Mouse (Mus musculus) lung, postnatal 0 days (tissue): ENCODE results near the gene Ciart. TPM values are rescaled to one million over a fixed set of nuclear protein-coding genes. Genes with fewer than 3 reads are reported as not detected.

Source experiments
- ATAC-seq: fragments of 200-750 bp; cut with Nextera tagmentation; 2 replicates; pipeline ENCODE4 v1.8.0; 2017; ENCODE audit warnings: moderate library complexity
- DNase-seq: peaks from one replicate; pipeline ENCODE4 v3.0.0-alpha.2; 2016; ENCODE audit warnings: low spot score
- H3K27ac ChIP-seq: fragments of 300-500 bp; sonication (generic); 2 replicates; pipeline ENCODE4 v1.5.1; 2014; ENCODE audit warnings: antibody characterized with exemption, mild to moderate bottlenecking, low read length, mixed read lengths
- H3K27me3 ChIP-seq: fragments of 300-500 bp; sonication (generic); replicated peaks from 2 replicates; pipeline ENCODE4 v1.6.1; 2014; ENCODE audit warnings: low read length, mixed read lengths; ENCODE audit not compliant: insufficient read depth
- H3K36me3 ChIP-seq: fragments of 300-500 bp; sonication (generic); 2 replicates; pipeline ENCODE4 v1.6.1; 2014; ENCODE audit warnings: low read length, mixed read lengths; ENCODE audit not compliant: insufficient read depth
- H3K4me1 ChIP-seq: fragments of 300-500 bp; sonication (generic); 2 replicates; pipeline ENCODE4 v1.6.1; 2014; ENCODE audit warnings: antibody characterized with exemption, low read depth, low read length, mixed read lengths; ENCODE audit not compliant: insufficient read depth
- H3K4me2 ChIP-seq: fragments of 300-500 bp; sonication (generic); replicated peaks from 2 replicates; pipeline ENCODE4 v1.6.1; 2014; ENCODE audit warnings: low read depth, mild to moderate bottlenecking, low read length, moderate library complexity, mixed read lengths
- H3K4me3 ChIP-seq: fragments of 300-500 bp; sonication (generic); 2 replicates; pipeline ENCODE4 v1.5.1; 2014; ENCODE audit warnings: low read depth, low read length
- H3K9ac ChIP-seq: fragments of 300-500 bp; sonication (generic); replicated peaks from 2 replicates; pipeline ENCODE4 v1.6.1; 2014; ENCODE audit warnings: low read depth, mild to moderate bottlenecking
- H3K9me3 ChIP-seq: fragments of 300-500 bp; sonication (generic); 2 replicates; pipeline ENCODE4 v1.6.1; 2016; ENCODE audit warnings: low read length, mixed read lengths
- CTCF ChIP-seq: IDR thresholded peaks from 2 replicates; pipeline ENCODE4 v1.5.1; 2016; ENCODE audit warnings: antibody characterized with exemption, mild to moderate bottlenecking
- EP300 ChIP-seq: IDR thresholded peaks from 2 replicates; pipeline ENCODE4 v1.6.1; 2016; ENCODE audit warnings: antibody characterized with exemption, mild to moderate bottlenecking, control low read depth
- WGBS: fragments of 180-500 bp; shearing (Covaris S2); extraction: QIAGEN DNeasy Blood & Tissue Kit; methylation state at CpG from one replicate; pipeline ENCODE4 v1.1.7; 2014; 5-methylcytosine and 5-hydroxymethylcytosine counted together
- polyA plus RNA-seq: library from polyadenylated mRNA; unstranded; fragments of >200 nt; fragmentation: Nextera tagmentation; extraction: Ambion mirVana; gene quantifications from 2 replicates; pipeline ENCODE4 v1.2.1, GENCODE M21; 2015

The Ciart gene
- 2.0 and 3.1 TPM in 2 replicates for polyA plus RNA-seq

DNA sequence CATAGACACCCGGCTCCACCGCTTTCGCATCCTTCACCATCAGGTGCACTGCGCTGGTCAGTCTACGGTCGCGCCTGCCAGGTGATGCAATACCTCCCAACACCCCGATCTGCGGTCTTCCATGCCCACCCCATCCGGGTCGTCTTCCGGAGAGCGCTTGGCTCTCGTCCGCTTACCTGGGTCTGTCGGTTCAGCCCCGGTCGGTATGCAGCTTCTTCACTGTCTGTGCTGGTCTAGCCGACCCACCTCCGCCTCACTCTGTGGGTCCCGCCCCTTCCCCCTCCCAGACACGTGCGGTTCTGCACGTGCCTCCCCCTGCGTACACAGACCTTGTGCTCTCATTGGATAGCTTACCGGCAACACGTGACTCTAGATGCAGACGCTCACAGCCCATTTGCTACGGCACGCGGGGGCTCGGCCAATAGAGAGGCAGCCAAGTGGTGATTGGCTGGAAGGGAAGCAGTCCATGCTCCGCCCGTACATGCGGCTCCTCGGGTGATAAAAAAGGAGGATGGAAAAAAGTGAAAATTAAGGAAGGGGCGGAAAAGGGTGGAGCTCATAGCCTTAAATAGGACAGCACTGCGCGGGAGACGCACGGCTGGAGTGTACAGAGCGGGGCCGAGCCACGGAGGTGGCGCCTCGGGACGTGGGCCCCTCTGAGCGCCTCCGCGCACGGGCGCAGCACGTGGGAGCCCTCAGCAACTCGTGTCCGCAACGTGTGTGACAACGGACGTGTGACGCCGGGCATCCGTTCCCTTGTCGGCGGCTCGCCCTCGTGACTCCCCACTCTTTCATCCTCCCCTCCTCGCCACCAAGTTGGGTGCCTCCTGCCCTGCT is at the start of gene Ciart:
Ciart (minus strand) TSS at position 273 of the 837 bp plus-strand sequence.
- peaks cover 11% of the 10 kb centered on the region; the same call in 1 of the 2 replicates for H3K4me1 ChIP-seq
- TF ChIP-seq CTCF (no peak), EP300 (no peak)
- peak; percentile 98 for ATAC-seq
- H3K27ac ChIP-seq: peak within 1 kb of the TSS; percentile 52
- H3K27me3 ChIP-seq: no peaks in the 10 kb centered on the region
- WGBS: under 1% methylated on average over 60 of the region's 66 CpGs
- H3K4me2 ChIP-seq: peak within 1 kb of the TSS; percentile 82
- no peaks in the 10 kb centered on the region for H3K36me3 ChIP-seq
- no peaks in the 10 kb centered on the region for H3K9me3 ChIP-seq
- peak; percentile 98 for DNase-seq
- peak within 1 kb of the TSS; percentile 4; the same call in 1 of the 2 replicates for H3K9ac ChIP-seq
- peak within 1 kb of the TSS; percentile 38 for H3K4me3 ChIP-seq

DNA sequence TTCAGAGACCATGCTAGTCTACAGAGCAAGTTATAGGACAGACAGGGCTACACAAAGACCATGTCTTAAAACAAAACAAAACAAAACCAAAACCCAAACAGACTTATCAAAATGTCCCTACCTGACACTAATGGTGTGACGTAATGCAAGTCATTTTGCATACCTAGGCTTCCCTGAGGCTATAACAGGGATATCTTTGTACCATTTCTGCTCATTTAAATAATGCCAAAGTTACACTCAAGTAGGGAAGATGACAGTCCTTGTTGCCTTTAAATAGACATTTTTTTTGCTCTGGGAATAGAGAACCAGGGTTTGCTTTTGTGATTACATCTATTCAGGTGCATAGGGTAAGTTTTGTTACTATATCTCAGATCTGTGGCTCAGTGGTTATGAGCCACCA is 49.4 kb upstream of the Ciart start:
- Histone ChIP-seq H3K4me1 (no peaks in the 10 kb centered on the region), H3K36me3 (peaks cover 14% of the 10 kb centered on the region; the same call in 1 of the 2 replicates), H3K27ac (no peak overlapping the region), H3K9me3 (no peaks in the 10 kb centered on the region), H3K9ac (no peak overlapping the region), H3K27me3 (no peaks in the 10 kb centered on the region), H3K4me2 (no peak overlapping the region), H3K4me3 (no peak overlapping the region)
- DNase-seq (no peak), ATAC-seq (no peak)
- no peak for TF ChIP-seq CTCF
- no peak for TF ChIP-seq EP300
- 81% methylated on average over 1 of the region's 1 CpGs for WGBS

DNA sequence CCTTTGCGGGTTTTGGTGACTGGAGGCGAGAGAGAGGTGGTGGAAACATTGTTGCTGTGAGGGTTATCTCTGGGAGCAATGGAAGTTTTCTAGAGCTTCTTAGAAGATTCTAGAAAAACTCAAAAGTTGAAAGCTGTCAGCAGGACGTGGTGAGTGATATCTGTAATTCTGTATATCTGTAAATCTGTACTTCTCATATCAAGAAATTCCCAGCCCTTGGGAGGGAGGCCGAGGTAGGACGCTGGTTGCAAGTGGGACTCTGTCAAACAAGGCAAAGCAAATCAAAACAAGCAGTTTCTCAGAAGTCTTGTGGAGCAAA is 48.4 kb upstream of the Ciart start:
- Histone ChIP-seq H3K4me3 (peak overlapping the region; percentile 94), H3K9me3 (no peaks in the 10 kb centered on the region), H3K27me3 (no peaks in the 10 kb centered on the region), H3K4me2 (peak overlapping the region; percentile 73), H3K4me1 (no peaks in the 10 kb centered on the region), H3K27ac (peak overlapping the region; percentile 92), H3K9ac (peak overlapping the region; percentile 93), H3K36me3 (peaks cover 14% of the 10 kb centered on the region; the same call in 1 of the 2 replicates)
- WGBS: under 1% methylated on average over 5 of the region's 5 CpGs
- ATAC-seq: no peak
- no peak for DNase-seq
- TF ChIP-seq CTCF (no peak), EP300 (no peak)

DNA sequence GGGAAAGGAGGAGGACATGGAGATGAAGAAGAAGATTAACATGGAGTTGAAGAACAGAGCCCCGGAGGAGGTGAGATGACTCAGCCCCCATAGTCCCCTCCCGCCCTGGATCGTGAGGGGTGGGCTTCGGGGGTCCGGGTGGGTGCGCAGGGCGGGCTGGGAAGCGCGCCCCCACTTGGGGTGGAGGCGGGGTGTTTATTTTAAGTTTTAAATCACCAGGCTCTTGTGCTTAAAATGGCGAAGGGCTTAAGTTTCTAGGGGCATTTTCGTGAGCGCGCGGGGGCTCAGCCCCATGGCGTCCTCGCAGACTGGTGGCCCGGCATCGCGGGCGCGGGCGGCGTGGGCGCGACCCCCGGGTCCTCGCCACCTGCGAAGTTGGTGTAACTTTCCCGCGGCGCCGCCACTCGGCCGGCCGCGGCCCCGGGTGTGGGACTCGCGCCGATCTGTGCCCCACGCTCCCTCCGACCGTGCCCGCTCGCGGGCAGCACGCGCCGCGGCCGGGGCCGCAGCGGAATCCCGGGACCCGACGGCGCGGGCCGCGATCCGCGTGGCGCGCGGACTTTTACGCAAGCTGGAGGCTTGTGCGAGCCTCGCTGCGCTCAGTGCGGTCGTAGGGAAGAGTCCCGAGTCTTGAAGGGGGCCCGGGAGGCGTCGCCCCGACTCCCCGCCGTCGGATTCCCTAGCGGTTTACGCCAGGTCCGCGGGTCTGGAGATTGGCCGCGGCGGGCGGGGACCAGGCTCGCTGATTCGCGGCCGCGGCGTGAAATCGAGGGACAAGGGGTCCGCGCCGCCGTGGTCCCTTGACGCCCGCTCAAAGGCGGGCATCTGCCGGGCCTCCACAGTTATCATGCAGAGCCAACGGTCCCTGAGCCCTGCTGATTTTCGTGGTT is 47.8 kb upstream of the Ciart start:
- ATAC-seq: peak; percentile 16
- Histone ChIP-seq H3K27ac (peak overlapping the region; percentile 92), H3K9ac (peak overlapping the region; percentile 93), H3K4me3 (peak overlapping the region; percentile 94), H3K4me1 (no peaks in the 10 kb centered on the region), H3K4me2 (peak overlapping the region; percentile 73), H3K27me3 (no peaks in the 10 kb centered on the region), H3K9me3 (no peaks in the 10 kb centered on the region), H3K36me3 (peaks cover 11% of the 10 kb centered on the region; the same call in 1 of the 2 replicates)
- peak; percentile 79 for DNase-seq
- under 1% methylated on average over 75 of the region's 105 CpGs for WGBS
- TF ChIP-seq EP300 (no peak), CTCF (no peak; the same call in 1 of the 2 replicates)

DNA sequence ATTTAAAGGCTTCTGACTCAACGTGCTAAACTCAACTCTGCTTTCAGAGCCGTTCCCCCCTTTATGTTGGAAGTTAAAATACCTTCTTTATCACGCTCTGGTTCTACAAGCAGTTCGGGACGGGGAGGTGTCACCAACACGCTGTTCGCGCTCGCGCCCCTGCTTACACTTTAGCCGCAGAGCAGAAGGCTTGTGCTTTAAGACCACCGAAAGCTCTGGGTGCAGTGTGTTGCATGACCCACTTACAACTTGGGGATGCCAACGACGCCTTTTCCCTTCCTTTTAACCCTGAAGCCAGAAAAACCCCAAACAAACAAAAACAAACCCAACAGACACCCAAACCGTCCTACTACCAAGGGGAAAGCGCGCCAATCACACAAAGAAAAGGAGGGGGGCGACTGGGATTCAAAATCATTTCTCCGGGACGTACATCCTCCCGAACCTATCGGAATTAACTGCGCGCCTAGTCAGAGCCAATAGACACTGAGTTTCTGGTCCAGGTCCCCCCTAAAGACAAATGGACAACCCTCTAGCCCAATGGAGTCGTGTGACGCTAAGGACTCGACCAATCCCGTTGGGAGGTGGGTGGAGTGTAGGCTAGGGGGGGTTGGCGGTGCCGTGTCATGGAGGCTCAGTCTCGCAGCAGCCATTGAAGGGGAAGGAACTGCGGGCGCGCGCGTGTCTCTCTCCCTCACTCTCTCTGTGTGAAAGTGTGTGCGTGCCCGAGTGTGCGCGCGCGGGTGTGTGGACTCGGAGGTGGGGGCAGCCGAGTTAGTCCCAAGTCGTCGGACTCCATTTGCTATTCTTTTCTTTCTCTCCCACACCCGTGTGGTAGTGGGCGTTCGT is 46.8 kb upstream of the Ciart start, which contains the start of gene Anp32e:
Anp32e (plus strand) TSS at position 589 of the 846 bp plus-strand sequence.
- ATAC-seq (peak; percentile 100), DNase-seq (peak; percentile 99)
- H3K36me3 ChIP-seq: 0 out of 2 replicates have a peak, but pooled peaks cover 6% of the 10 kb centered on the region
- H3K27ac ChIP-seq: peak within 1 kb of the TSS; percentile 92
- H3K4me1 ChIP-seq: no peaks in the 10 kb centered on the region
- peak within 1 kb of the TSS; percentile 93 for H3K9ac ChIP-seq
- H3K9me3 ChIP-seq: no peaks in the 10 kb centered on the region
- no peaks in the 10 kb centered on the region for H3K27me3 ChIP-seq
- peak within 1 kb of the TSS; percentile 94 for H3K4me3 ChIP-seq
- TF ChIP-seq EP300: peak; percentile 71
- TF ChIP-seq CTCF: no peak
- H3K4me2 ChIP-seq: peak within 1 kb of the TSS; percentile 81
- under 1% methylated on average over 49 of the region's 49 CpGs for WGBS
